In genomic region chr10:3394193-3394592, GRCm38 (mm10) we compare ENCODE assay signal across 9 mouse cellular contexts. TPM values are rescaled to one million over a fixed set of nuclear protein-coding genes. Genes with fewer than 3 reads are reported as not detected.
DNase-seq lines count a peak whose midpoint lies in the region; ATAC-seq lines count a peak whose summit lies in the region.
"Had no signal": no experiment of that assay in that cellular context is flagged by ENCODE, and none has a peak within 500 bp of the region (broad histone marks: within the 10 kb centered on the region; RNA-seq: fewer than 3 reads in every experiment).

No protein-coding gene starts in this region.

- H3K4me2 ChIP-seq in lung, embryonic 15.5 days = no peak overlapping the region

- no peak overlapping the region for H3K4me3 ChIP-seq in lung, embryonic 15.5 days

- WGBS in lung, embryonic 15.5 days = 42% methylated on average over 5 of the region's 5 CpGs

- ATAC-seq in lung, embryonic 15.5 days (ENCODE audit: borderline replicate concordance, extremely low read depth, low FRiP score, low TSS enrichment) = peak; percentile 78

- peaks cover 29% of the 10 kb centered on the region for H3K4me1 ChIP-seq in lung, embryonic 15.5 days

- no peaks in the 10 kb centered on the region for H3K27me3 ChIP-seq in lung, embryonic 15.5 days

- 0 out of 2 replicates have a peak overlapping the region, but pooled peaks have one; percentile 37 for H3K27ac ChIP-seq in lung, embryonic 15.5 days

- H3K9ac ChIP-seq in lung, embryonic 15.5 days = no peak overlapping the region

- no peaks in the 10 kb centered on the region for H3K9me3 ChIP-seq in lung, embryonic 15.5 days

- H3K36me3 ChIP-seq in lung, embryonic 15.5 days = no peaks in the 10 kb centered on the region

- peak; percentile 21 to 65 for DNase-seq in frontal cortex, postnatal 36 days (ENCODE audit: low spot score in 2 of 2)
- no peak for DNase-seq in frontal cortex, postnatal 25 days (ENCODE audit: low spot score in 2 of 2)
- peak; percentile 19 to 30 for DNase-seq in cerebellum, adult 18-20 months
- peak; percentile 73 to 82 for DNase-seq in heart, adult 9 months (ENCODE audit: low spot score in 2 of 2)
- no peak for DNase-seq in adrenal gland, postnatal 4 days (ENCODE audit: low spot score in 2 of 2)
- no peak for DNase-seq in urinary bladder, adult 2 months (ENCODE audit: low spot score)
- no peak for DNase-seq in adrenal gland, postnatal 36 days

RNA-seq across cellular contexts. Expression of gene Ppp1r14c, which starts 28.3 kb away (rescaled TPM):
- polyA plus RNA-seq in lung, embryonic 15.5 days (2015; fragmentation: Nextera tagmentation; extraction: Ambion mirVana) = 75.9 and 90.0 TPM in 2 replicates
- 10 to 100 TPM in 1 of 2 experiments, 1 to 10 TPM in 1; 8.3 to 13.6 TPM for total RNA-seq in adrenal gland, postnatal 4 days (2021)
- polyA plus RNA-seq in urinary bladder, adult 2 months (2012; rRNA removed) = 2.3 and 2.4 TPM in 2 replicates
- 10 to 100 TPM; 10.5 to 30.7 TPM for total RNA-seq in adrenal gland, postnatal 36 days (2021)
- total RNA-seq: hematopoietic stem cell, adult 5-6 weeks had no signal

Comparison
In these comparisons a context has a peak if more than half of its experiments do, and no peak if none do; other contexts are left out.
1. DNase-seq: peak in frontal cortex, postnatal 36 days (2 of 2), cerebellum, adult 18-20 months (2 of 2) and heart, adult 9 months (2 of 2); none in frontal cortex, postnatal 25 days (0 of 2), adrenal gland, postnatal 4 days (0 of 2), urinary bladder, adult 2 months (single experiment) and adrenal gland, postnatal 36 days (0 of 2).